Mouse (Mus musculus): ENCODE results near the gene Cabp2.

Gene Cabp2

DNA sequence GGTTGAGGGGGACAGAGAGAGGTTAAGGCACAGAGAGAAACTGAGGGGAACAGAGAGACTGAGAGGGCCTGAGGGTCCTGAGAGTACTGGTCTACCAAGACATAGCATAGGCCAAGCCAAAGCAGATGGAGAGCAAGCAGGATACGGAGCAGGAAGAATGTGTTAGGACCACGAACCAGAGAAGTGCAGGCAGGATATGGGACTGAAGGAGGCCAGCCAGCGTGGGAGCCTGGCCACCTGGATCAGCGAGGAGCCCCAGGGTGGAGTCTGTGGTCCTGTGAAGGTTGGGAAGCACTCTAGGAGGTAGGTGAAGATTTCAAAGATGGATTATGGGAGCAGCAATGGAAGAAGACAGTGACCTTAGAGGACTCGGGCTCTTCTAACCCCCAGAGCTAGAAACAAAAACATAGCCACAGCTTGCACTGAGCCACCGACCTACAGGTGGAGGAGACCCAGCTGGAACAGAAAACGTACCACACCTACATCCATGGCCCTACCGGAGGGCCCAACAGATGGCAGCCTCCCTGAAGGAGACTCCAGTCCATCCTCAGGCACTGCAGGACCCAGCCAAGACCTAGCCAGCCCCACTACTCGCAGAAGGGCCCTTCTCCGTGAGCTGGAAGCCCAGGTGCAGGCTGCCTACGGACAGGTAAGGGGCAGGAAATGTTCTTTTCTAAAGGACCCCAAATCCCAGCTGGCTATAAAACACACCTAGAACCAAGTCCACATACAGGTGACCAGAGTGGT lies 1.0 kb downstream of the Cabp2 start:
- no peak for DNase-seq (ENCODE audit: low spot score in 2 of 2)

DNA sequence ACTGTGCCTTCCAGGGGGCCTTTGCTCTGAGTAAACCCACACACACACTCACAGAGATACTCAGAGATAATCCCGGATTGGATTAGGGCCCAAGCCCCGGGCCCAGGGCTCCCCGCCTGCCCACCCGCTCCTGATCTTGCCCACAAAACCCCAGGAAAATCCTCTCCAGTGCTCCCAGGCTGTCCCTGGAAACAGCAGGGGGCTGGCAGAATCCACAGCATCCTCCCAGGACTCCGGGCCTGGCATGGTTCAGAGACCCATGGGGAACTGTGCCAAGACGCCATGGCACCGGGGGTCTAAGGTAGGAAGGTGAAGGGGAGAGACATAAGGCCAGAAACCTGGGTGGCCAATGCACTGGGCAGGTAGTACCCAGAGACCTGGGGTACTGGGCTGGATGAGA lies 1.9 kb downstream of the Cabp2 start:
- DNase-seq (ENCODE audit: low spot score in 2 of 2), result no peak

DNA sequence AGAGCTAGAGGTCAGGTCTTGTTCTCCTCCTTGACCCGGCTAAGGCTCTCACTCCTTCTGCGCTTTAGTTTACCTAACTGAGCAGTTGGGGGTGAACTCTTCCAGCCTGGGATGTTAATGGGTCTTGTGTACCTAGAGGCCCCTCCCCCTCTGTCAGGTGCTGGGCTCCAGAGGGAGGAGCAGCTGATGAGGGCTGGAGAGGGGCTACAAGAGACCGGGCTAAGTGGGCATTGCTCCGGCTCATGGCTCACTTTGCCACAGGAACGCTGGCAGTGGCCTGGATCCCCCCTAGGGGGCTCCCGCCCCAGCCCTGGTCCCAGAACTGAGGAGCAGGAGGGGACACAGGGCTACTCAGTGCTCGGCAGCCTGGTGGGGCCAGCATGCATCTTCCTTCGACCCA lies 2.4 kb downstream of the Cabp2 start:
- DNase-seq (ENCODE audit: low spot score in 2 of 2), result no peak

DNA sequence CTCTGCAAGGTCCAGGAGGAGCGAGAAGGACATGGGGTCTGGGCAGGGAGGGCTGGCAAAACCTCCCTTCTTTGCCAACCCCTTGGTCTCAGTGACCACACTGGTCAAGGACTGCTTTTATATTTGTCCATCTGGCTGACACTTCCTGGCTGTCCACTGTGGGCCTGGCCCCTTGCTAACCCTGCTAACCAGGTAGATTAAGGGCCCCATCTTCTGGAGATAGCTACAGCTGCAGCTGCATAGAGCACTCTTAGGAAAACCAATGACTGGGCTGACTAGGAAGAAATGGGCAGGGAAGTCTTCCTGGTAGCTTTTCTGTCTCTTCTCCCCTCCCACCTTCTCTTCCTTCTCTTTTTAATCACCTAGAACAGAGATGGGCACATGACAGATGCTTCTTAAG lies 3.6 kb downstream of the Cabp2 start:
- no peak for DNase-seq (ENCODE audit: low spot score in 2 of 2)

DNA sequence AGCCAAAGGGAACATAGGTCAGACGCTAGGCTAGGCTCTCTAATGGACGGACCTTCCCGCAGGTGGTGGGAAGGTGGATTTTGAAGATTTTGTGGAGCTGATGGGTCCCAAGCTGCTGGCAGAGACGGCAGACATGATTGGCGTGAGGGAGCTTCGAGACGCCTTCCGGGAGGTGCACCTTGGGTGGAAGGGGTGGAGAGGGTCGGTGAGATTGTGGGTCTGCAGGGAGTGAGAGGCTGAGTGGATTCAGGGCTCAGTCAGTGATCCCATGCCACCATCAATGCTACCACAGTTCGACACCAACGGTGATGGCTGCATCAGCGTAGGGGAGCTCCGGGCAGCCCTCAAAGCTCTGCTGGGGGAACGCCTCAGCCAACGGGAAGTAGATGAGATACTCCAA lies 4.8 kb downstream of the Cabp2 start:
- no peak for DNase-seq (ENCODE audit: low spot score in 2 of 2)

DNA sequence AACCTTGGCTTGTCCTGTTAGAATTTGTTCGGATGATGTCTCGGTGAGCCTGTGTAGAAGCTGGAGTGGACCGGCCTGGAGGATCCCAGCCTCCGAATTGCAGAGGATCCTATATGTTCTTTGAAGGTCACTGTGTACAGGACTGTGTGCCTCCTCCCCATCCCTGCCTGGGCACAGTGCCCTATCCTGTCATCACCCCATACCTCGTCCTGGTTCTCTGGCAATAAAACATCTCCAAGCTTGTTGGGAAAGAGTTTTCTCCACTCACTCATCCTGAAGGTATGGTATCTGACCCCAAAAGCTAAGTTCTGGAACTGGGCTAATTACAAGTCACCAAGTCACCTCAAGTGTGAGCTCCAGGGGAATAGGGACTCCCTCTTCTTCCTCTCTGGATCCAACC lies 5.7 kb downstream of the Cabp2 start:
- no peak for DNase-seq (ENCODE audit: low spot score in 2 of 2)

DNA sequence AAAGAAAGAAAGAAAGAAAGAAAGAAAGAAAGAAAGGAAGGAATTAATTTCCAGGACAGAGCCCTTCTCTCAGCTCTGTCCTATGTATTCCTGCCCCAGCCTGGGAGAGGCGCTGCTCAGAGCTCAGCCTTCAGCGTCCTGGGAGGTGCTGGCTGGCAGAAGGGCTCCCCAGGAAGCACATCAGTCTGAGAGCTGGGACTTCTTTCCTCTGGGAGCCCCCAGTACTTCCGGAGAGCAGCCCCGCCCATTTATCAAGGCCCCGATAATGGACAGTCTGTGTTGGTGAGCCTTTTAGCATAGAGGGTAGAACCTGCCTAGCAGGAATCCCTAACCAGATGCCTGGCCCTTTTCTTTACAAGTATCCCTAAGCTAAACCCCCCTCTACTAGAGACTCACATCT lies 6.8 kb downstream of the Cabp2 start:
- no peak for DNase-seq (ENCODE audit: low spot score in 2 of 2)

DNA sequence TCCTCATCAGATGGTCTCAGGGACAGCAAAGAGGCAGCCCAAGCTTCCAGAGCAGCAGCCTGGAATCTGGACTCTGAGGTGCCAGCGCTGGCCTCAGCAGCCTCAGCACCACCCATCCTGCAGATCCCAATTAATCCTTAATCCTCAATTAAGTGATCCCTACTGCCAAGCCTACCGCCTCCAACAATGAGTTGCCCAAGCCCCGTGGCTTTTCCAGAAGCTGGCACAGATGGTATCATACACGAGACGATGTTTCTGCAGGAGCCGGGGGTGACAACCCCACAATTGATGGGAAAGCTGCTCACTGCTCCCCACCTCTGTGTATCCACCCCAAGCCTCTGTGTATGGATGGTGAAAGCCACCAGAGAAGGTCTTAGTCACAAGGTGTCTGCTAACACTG lies 7.8 kb downstream of the Cabp2 start:
- DNase-seq (ENCODE audit: low spot score in 2 of 2), result no peak

DNA sequence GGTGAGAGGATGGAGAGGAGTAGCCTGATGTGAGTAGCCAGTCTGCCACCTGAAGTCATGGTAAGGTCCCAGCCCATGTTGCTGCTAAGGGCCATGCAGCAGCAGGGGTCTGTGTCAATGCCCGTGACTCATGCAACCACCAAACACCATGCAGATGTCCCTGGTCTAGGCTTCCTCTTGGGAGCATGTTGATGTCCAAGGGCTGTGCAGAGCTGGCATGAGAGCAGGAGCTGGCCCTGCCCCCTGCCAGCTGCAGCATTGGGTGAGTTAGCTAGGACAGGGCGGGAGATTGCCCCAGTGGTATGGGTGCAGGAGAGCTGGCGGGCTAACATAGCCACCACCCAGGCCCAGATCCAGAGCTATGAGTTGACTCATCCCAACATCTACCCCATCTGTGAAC lies 9.1 kb downstream of the Cabp2 start:
- no peak for DNase-seq (ENCODE audit: low spot score in 2 of 2)

DNA sequence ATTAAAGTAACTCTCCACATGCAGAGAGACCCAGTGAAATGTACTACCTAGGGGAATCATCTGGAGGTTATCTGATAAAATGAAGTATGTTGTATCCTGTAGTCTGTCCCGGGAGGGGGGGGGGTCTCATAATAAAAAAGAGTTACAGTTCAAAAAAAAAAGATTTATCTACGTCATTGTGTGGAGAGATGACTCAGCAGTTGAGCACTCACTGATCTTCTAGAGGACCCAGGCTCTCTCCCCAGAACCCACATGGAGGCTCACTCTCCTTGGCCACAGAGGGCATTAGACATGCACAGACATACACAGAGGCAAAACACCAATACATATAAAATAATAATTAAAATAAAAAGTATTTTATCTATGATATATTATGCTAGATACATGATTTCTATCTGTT lies 10.0 kb downstream of the Cabp2 start:
- DNase-seq (ENCODE audit: low spot score in 2 of 2), result no peak

DNA sequence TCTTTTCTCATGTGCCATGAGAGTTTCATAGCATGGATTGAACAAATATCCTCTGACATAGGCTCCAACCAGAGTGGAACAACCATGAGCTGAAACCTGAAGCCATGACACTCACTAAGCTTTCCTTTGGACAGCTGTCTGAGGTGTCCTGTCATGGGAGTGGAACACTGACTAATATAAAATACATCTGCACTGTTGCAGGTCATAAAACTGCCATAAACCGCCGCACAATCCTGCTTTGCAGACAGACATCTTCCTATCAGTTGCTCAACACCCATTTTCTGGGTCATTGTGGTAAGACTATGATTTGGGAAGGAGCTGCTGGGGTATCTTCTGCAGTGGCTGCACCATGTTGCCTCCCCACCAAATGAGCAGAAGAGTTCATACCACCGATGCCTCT lies 11.4 kb downstream of the Cabp2 start:
- DNase-seq (ENCODE audit: low spot score in 2 of 2), result no peak

DNA sequence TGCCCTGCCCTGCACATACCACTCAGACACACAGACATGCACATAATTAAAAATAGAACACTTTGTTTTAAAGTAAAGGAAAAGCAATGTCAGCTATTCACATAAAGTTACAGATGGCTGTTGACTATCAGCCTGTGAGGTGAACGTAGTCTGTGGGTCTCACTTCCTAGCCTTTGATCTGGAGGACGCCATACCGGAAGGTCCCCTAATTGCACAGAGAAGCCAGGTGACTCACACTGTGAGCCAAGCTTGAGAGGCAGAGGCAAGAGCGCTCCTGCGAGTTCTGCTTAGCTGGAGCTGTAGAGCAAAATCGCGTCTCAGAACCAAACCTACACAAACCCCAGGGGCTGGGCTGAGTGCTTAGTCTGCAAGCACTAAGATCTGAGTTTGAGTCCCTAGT lies 12.4 kb downstream of the Cabp2 start:
- DNase-seq (ENCODE audit: low spot score in 2 of 2), result no peak

DNA sequence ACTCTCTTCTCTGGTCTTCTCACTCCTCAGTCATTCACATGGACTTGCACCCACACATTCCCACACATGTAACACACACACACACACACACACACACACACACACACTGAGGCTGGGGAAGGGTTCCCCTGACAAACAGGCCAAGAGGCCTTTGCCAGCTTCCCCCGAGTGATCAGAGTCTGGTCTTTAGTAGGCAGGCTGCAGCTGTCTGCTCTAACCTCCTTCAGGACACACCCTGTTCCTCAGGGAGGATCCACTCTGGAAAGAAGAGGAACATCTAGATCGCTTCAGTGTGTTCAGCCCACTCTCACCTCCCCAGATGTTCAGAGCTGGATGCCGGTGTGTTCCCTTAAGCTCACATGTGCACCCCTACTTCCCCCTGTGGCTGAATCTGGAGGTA lies 13.0 kb downstream of the Cabp2 start:
- no peak for DNase-seq (ENCODE audit: low spot score in 2 of 2)

DNA sequence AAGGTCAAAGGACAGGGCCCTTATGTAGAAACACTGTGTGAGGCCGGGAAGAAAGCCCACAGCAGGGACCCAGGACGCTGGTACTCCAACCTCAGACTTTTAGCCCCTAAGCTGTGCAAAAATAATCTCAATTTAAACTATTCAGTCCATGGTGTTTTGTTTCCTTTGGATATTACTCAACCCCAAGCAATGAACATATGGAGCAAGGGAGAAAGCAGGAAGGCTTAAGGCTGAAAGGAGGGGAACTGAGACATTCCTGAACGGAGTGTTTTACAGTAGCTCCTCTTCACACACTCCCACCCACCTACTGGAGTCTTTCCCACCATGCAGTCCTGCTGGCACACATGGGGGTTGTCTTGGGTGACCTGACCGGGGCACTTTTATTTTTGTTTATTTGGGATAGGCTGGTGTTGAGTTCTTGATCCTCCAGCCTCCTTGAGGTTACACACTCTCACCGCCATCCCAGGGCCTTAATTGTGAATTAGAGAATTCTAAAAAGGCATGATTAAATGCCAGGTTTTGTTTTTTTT lies 13.5 kb downstream of the Cabp2 start:
- DNase-seq (ENCODE audit: low spot score in 2 of 2), result peak in 1 of 2 experiments; percentile 3

DNA sequence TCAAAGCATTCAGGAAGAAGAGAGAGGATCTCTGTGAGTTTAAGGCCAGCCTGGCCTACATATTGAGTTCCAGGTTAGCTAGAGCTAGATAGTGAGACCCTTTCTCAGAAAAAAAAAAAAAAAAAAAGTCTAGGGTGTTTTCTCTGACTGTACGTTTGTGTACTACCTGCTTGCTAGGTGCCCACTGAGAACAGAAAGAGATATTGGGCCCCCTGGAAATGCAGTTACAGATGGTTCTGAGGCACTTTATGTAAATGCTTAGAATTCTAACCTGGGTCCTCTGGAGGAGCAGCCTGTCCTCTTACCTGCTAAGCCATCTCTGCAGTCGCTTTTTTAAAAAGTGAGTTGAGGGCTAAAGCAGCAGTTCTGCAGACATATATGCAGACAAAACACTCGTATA lies 14.4 kb downstream of the Cabp2 start:
- DNase-seq (ENCODE audit: low spot score in 2 of 2), result no peak

DNA sequence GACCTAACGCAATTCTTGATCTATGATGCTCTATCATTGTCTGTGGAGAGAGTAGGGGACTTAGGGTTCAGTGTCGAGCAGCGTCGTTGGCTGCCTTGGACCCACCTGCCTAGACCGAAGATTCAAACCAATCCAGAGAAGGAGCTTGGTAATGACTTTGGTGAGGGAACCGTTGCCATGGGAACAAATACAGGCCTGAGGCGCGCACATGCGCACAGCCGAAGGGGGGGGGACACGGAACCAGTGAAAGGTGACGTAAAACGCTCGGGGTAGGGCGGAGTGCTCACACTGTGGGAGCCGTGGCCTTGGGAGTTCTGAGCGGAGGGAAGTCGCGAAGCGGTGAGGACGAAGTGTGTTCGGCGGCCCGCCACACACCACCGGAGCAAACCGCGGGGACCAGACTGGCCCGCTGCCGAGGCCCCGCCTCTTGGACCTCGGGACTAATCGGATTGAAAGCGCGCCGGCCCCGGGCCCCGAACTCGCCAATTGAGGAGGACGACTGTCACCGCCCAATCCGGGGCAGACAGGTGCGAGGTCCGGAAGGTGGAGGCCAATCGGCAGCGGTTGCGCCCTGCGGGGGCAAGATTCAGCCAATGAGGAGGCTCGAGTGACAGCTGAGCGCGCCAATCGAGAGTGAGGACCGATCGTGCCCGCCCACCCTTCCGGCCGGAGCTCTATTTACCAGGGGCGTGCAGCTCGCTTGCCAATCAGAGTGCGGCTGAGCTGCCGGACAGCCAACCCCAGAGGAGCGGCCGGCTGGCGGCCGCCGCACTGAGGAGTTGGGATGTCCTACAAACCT lies 15.5 kb downstream of the Cabp2 start, which contains the start of gene Cdk2ap2:
Cdk2ap2 (plus strand) TSS at position 541 of the 799 bp plus-strand sequence.
- DNase-seq (ENCODE audit: low spot score in 2 of 2), result peak; percentile 99 to 100

DNA sequence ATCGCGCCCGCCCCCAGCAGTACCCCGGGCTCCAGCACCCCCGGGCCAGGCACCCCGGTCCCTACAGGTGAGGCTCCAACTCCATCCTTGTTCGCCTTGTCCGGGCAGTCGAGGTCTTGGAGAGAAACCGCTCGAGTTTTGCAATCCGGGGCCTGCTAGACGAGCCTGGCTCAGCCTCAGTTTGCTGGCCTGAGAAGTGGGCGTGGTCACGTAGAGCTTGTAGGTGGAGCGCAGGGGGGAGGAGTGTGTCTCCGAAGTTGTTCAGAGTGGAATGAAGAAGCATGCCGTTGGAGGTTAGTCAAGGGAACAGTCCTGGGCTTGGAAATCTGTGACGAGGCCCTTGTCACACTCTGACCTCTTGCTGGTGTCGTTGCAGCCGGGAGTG lies 16.1 kb downstream of the Cabp2 start:
- DNase-seq (ENCODE audit: low spot score in 2 of 2), result no peak

DNA sequence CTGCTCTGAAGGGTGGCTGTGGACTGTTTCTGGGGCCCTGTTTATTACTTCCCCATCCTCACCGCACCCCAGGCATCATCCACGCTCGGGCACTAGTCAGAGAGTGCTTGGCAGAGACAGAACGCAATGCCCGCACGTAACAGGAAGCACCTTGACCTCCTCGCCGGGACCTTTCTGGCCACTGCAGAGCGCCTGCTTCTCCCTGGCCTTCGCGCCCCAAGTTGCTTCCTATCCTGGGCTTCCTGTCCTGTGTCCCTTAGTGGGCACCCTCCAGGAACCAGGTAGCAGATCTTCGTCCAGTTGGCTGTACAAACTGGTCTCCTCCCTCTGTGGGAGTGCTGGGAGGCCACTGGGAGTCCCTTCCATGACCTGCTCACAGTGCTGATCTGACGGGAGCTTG lies 17.0 kb downstream of the Cabp2 start:
- DNase-seq (ENCODE audit: low spot score in 2 of 2), result no peak

DNA sequence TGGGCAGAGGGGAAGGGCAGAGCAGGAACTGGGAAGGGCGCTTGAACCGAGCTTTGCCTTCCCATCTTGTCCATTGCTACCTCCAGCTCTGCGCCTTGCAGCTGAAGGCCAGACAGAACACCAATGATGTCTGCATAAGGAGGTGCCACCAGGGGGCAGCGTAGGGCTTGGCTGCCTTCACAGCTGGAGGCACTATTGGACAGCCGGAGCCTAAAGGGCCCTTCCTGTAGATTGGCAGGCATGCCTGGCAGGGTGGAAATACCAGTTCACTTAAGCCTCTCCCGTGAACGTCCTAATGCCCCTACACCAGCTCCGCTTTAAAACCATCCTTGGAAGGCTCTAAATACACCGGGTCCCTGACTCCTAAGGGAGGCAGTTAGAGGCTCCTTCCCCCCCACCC lies 17.7 kb downstream of the Cabp2 start:
- peak; percentile 72 to 86 for DNase-seq (ENCODE audit: low spot score in 2 of 2)

DNA sequence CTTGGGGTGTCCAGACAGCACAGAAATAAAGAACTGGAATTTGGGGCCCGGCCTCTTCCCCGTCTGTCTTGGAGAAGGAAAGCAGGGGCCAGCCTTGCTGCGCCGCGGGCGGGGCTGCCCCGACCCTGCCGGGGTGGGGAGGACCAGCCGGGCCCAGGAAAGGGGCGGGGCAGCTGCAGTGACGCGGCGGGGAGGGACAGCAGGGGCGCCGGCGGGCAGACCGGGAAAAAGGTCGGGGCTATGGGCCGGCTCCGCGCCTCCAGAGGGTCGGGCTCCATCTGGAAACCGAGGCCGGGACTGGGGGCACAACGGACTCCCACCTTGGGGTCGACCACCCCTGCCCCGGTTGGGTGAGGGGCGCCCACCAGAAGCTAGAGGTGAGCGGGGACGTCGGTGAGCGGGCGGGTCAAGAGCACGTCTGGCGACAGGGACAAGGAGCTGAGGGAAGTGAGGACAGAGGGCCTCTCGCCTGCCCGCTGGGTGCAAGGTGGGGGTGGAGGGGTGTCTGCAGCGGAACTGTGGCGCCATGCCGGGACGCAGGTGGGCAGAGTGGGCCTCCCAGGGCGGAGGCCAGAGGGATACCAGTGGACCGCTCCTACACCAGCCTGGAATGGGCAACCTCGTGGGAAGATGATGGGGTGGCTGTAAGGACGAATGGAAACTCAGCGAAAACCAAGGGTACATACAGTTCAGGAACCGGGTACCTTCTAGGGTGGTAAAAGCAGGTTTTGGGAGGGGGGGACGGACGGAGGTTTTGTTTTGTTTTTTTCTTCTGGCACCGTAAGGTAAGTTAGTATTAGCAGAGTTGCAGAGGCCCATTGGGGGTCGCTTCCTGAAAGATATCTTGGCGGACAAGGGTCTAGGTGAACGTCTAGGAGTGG lies 18.7 kb downstream of the Cabp2 start, which contains the start of gene Pitpnm1:
Pitpnm1 (plus strand) TSS at position 162 of the 881 bp plus-strand sequence.
- DNase-seq (ENCODE audit: low spot score in 2 of 2), result peak in 1 of 2 experiments; percentile 49

DNA sequence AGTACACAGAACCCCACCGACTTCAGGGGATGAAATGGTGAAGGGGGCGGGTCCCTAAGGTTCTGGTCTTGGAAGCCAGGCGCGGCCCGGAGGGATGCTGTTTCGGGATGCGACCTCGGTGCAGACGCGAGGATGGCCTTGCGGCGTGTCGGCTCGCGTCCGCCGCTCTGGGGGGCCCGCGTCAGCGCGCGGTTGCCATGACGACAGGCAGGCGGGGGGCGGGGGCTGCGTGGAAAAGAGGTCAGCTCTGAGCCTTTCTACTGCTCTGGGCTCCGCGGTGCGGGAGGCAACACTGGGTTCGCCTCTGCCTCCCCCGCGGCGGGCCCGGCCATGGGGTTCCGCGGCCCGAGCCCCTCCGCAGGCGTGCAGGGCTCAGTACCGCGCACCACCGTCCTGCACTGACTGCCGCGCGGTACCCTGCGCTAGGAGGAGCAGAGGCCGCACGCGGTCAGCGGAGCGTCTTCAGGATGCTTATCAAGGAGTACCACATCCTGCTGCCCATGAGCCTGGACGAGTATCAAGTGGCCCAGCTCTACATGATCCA lies 19.4 kb downstream of the Cabp2 start:
- peak; percentile 60 to 70 for DNase-seq (ENCODE audit: low spot score in 2 of 2)

DNA sequence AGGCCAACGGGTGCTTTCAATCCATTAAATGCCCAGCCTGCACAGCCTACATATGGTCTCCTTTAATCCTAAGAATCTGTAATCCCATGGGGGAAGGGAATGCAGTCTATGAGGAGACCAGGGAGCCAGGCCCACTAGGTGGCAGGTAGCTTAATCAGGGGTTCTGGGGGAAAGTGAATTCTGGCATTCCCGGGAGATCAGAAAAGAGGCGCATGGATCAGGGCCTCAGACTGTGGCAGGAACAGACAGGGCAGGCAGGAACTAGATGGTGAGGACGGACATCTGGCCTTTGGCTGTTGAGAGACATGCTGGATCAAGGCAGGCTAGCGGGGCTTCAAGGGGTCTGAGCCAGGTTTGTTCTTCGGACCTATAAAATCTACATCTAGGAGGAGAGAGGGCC lies 20.1 kb downstream of the Cabp2 start:
- no peak for DNase-seq (ENCODE audit: low spot score in 2 of 2)
